Mouse (Mus musculus) mouse embryonic stem cell (cell line): Measurements from ENCODE around the gene Cib1.

Source experiments
- in situ Hi-C, 2 experiments: fragments of 300-500 bp; cut with MboI; formaldehyde crosslinking; loops; 1 replicate in 1 of 2; 3 replicates in 1 of 2; pipeline ENCODE4 v1.14.3; 2019 to 2020; ENCODE audit warnings: low sequenced_read_pairs in 2 of 2, low pct_unique_long_range_greater_than_20kb in 1 of 2, mixed read lengths in 1 of 2; ENCODE audit not compliant: unreplicated experiment in 1 of 2

Gene Cib1

GRCm38 (mm10) chr7:80244851-80245250 lies 12.2 kb upstream of the Cib1 start:
- in situ Hi-C loops: no loop called here

DNA sequence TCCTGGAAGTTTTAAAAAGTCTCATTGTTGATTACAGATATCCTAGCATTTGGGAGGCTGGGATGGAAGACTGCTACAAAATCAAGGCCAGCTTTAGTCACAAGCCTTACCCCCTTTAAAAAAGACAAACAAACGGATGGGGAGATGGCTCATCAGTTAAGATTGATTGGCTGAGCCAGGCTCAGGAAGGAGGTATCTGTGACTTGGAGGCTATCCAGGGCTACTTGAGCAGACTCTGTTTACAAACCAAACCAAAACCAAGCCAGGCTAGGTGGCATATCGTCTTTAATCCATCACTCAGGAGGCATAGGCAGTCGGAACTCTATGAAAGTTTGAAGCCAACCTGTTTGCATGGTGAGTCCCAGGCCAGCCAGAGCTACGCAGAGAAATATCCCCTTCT lies 9.0 kb upstream of the Cib1 start:
- in situ Hi-C loops: no loop called here

GRCm38 (mm10) chr7:80238542-80238941 lies 5.9 kb upstream of the Cib1 start:
- in situ Hi-C loops: no loop called here

DNA sequence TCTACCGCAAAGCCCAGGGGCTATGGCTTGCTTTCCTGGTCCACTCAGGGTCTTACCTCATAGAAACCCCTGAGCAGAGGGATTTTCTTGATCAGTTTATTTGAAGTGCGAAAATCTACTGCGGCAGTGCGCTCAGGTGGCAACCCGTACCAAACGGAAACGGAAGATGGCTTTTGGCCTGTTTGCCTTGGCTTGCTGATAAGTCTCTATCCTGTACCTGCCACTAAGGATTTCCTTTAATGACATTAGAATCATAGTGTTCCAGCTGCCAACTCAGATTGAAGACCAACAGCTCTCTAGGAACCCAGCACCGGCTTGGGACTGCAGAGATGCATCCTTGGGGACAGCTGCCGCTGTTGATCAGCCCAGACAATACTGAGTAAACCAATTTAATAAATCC lies 1.2 kb upstream of the Cib1 start:
- in situ Hi-C loops: no loop called here

DNA sequence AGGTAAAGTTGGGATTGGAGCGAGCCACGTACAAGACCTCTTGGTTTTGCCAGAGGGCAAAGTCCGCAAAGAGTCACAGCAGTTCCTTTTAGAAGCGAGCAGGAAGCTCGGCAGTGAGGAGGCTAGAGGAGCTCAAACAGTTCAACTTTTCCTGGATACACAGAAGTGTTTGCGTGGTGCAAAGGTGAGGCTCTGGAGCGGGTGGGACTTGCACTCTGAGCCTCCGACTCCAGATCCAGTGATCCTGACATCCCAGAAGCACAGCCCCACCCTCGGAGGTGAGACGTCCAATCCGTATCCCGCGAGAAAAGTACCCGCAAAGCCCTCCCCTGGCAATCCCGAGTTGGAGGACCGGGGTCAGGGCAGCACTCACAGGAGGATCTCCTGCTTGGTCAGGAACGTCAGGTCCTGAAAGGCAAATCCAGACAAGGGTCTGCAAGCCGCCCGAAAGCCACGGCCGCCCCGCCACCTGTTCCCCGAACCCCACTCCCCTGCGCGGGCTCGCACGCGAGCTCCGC lies 583 bp downstream of the Cib1 start:
- in situ Hi-C loops: no loop called here

- in situ Hi-C loops: no loop called here
These were observed 2.4 kb downstream of the Cib1 start for GRCm38 (mm10) chr7:80230196-80230595.

DNA sequence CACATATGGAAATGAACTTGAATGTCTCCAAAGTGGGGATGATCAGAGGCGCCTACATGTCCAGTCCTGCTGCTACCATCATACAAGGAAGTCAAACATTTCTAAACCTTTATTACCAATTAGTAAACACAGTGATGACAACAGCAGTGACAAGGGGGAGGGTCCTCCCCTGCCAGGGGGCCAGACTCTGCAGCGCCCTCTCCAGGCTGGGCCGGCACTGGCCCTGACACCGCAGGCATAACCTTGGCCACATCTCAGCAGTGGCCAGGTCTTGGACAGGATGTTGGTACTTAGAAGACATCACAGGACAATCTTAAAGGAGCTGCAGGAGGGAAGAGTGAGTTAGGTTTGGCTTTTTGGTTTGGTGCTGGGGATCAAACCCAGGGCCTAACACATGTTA lies 5.5 kb downstream of the Cib1 start:
- in situ Hi-C loops: no loop called here

- in situ Hi-C loops: no loop called here
These were observed 11.3 kb downstream of the Cib1 start for GRCm38 (mm10) chr7:80221179-80221750.

DNA sequence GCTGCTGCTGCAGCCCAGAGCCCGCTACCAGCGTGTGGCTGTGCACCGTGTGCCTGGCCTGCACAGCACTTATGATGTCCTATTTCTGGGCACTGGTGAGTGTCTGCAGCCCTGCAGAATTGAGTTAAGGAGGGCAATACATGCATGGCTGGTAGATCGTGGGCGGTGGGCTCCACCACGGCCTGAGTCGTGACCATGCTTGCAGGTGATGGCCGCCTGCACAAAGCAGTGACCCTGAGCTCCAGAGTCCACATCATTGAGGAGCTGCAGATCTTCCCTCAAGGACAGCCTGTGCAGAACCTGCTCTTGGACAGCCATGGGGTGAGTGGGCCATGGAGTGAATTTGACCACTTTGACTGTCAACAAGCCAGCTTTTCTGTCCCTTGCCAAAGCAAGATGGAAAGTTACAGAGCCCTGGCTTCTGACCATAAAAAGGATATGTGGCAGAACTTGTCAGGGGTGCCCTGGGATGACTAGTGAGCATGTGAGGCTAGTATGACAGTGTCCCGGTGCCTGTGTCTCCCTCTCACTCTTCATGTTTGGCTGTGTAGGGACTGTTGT lies 12.3 kb downstream of the Cib1 start:
- in situ Hi-C loops: no loop called here

GRCm38 (mm10) chr7:80218666-80219065 lies 13.9 kb downstream of the Cib1 start:
- in situ Hi-C loops: loop anchor here in 1 of 2 experiments (5.0 kb wide), 1 partner anchor 56 kb away; no protein-coding TSS in a partner anchor

- in situ Hi-C loops: loop anchor here in 1 of 2 experiments (5.0 kb wide), 1 partner anchor 54 kb away; no protein-coding TSS in a partner anchor
These were observed 16.0 kb downstream of the Cib1 start for GRCm38 (mm10) chr7:80216566-80216965.

DNA sequence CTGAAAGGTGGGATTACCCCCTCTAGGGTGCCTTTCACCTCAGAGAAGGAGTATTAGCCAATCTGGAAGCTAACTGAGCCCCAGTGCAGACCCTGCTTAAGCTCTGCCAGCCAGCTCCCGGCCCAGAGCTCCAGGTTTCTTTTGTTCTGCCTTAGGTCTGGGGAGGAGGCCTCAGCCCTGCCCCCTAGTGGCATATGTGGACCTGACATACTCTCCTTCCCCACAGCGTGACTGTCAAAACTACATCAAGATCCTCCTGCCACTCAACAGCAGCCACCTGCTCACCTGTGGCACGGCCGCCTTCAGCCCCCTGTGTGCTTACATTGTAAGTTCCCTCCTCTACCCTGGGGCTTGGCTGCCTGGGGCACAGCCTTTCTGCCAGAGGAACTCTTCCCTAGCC lies 17.2 kb downstream of the Cib1 start:
- in situ Hi-C loops: loop anchor here in 1 of 2 experiments (5.0 kb wide), 1 partner anchor 53 kb away; no protein-coding TSS in a partner anchor

DNA sequence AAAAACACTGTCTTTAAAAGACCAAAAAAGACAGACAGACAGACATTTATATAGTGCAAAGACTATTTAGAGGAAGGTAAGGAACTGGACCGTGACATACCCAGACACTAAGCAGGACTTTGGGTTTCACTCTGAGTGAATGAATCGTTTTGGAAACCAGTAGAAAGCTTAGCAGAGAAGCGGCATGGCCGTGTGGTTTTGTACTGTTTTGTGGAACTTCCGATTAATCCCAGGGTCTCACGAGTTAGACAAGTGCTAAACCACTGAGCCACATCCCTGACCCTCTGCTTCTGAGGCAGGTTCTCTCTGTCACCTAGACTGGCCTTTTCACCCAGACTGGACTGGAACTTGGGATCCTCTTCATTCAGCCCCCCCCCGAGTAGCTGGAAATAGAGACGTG lies 18.2 kb downstream of the Cib1 start:
- in situ Hi-C loops: no loop called here

GRCm38 (mm10) chr7:80213604-80214003 lies 19.0 kb downstream of the Cib1 start:
- in situ Hi-C loops: no loop called here

DNA sequence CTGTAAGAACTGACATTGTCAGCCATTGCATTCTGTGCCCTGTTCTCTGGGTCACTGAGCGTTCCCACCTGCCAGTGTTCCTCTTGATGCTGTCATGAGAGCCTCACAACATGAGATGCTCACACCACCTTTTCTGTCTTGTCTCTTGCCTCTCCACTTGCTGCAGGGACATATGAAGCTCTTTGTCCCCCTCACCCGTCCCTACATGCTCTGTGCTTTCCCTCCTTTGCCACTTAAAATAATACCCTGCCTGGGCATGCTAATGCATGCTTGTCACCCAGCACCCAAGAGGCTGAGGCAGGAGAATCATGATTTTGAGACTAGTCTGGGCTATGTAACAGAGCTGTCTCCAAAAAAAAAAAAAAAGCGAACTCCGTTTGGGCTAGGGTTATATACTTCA lies 21.6 kb downstream of the Cib1 start:
- in situ Hi-C loops: no loop called here

GRCm38 (mm10) chr7:80209669-80210068 lies 22.9 kb downstream of the Cib1 start:
- in situ Hi-C loops: no loop called here

GRCm38 (mm10) chr7:80208738-80209430 lies 23.7 kb downstream of the Cib1 start:
- in situ Hi-C loops: no loop called here

GRCm38 (mm10) chr7:80208026-80208642 lies 24.5 kb downstream of the Cib1 start:
- in situ Hi-C loops: no loop called here

- in situ Hi-C loops: no loop called here
These were observed 25.3 kb downstream of the Cib1 start for GRCm38 (mm10) chr7:80207314-80207731.
